Mouse (Mus musculus) hindbrain, embryonic 10.5 days (tissue): ENCODE results near the gene Zfp36l1. TPM values are rescaled to one million over a fixed set of nuclear protein-coding genes. Genes with fewer than 3 reads are reported as not detected.
A peak's percentile ranks its signal among the peaks of the same experiment; 100 is the strongest.
"Not testable (repeated sequence)": the region's sequence is repeated elsewhere in the genome, so short reads cannot be mapped to it uniquely, and the experiment has no call there.

Experiments used
- DNase-seq: peaks from one replicate; pipeline ENCODE4 v3.0.0-alpha.2; 2017; ENCODE audit warnings: low spot score
- H3K27ac ChIP-seq: fragments of 300-500 bp; sonication (generic); 2 replicates; pipeline ENCODE4 v1.5.1; 2016; ENCODE audit warnings: mild to moderate bottlenecking, moderate library complexity
- H3K27me3 ChIP-seq: fragments of 300-500 bp; sonication (generic); 2 replicates; pipeline ENCODE4 v1.6.1; 2016; ENCODE audit warnings: mild to moderate bottlenecking; ENCODE audit not compliant: poor library complexity, insufficient read depth, severe bottlenecking
- H3K36me3 ChIP-seq: fragments of 300-500 bp; sonication (generic); 2 replicates; pipeline ENCODE4 v1.6.1; 2016; ENCODE audit warnings: mild to moderate bottlenecking, moderate library complexity
- H3K4me1 ChIP-seq: fragments of 300-500 bp; sonication (generic); replicated peaks from 2 replicates; pipeline ENCODE4 v1.6.1; 2016; ENCODE audit warnings: mild to moderate bottlenecking
- H3K4me3 ChIP-seq: fragments of 300-500 bp; sonication (generic); 2 replicates; pipeline ENCODE4 v1.5.1; 2016; ENCODE audit warnings: mild to moderate bottlenecking, moderate library complexity
- H3K9me3 ChIP-seq: fragments of 300-500 bp; sonication (generic); 2 replicates; pipeline ENCODE4 v1.6.1; 2016; ENCODE audit warnings: mild to moderate bottlenecking, moderate library complexity
- WGBS: fragments of 180-500 bp; shearing (Covaris S2); methylation state at CpG from one replicate; pipeline ENCODE4 v1.1.7; 2016; 5-methylcytosine and 5-hydroxymethylcytosine counted together
- polyA plus RNA-seq: library from polyadenylated mRNA; unstranded; fragments of >200 nt; fragmentation: Nextera tagmentation; extraction: Ambion mirVana; gene quantifications from 2 replicates; pipeline ENCODE4 v1.2.1, GENCODE M21; 2016

Zfp36l1 gene
- polyA plus RNA-seq, 1 experiment from 2014 or later = 106 TPM

- peak overlapping the region; percentile 98 for H3K27ac ChIP-seq
- peaks cover 64% of the 10 kb centered on the region for H3K4me1 ChIP-seq
- WGBS = under 1% methylated on average over 26 of the region's 26 CpGs
- H3K4me3 ChIP-seq = peak overlapping the region; percentile 90
- DNase-seq = peak; percentile 43
- no peaks in the 10 kb centered on the region for H3K27me3 ChIP-seq
- no peaks in the 10 kb centered on the region for H3K9me3 ChIP-seq
- peaks cover 38% of the 10 kb centered on the region for H3K36me3 ChIP-seq
Measured at GRCm38 (mm10) chr12:80112071-80112660, 647 bp downstream of the Zfp36l1 start.

GRCm38 (mm10) chr12:80111131-80112070, 1.4 kb downstream of the Zfp36l1 start:
- Histone ChIP-seq H3K4me1 (peaks cover 59% of the 10 kb centered on the region), H3K4me3 (peak overlapping the region; percentile 90), H3K36me3 (peaks cover 46% of the 10 kb centered on the region), H3K27ac (peak overlapping the region; percentile 98), H3K27me3 (no peaks in the 10 kb centered on the region), H3K9me3 (no peaks in the 10 kb centered on the region)
- WGBS = under 1% methylated on average over 29 of the region's 29 CpGs
- DNase-seq = peak; percentile 57

DNA sequence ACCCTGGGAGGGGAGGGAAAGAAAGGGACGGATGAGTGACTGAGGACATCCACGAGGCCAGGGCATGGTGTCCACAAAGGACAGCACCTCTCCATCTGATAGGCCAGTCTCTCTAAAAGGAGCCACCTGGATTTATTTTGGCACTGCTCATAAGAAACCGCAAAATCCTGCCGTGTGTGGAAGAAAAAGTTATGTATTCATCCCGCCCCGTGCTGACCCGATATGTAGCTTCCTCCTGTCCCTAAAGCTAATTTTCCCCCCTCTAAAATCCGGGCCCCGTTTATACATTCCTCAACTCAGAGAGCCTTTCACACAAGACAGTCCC, 2.3 kb downstream of the Zfp36l1 start:
- Histone ChIP-seq H3K36me3 (peaks cover 48% of the 10 kb centered on the region), H3K4me3 (peak overlapping the region; percentile 90)

GRCm38 (mm10) chr12:80109753-80110545, 2.9 kb downstream of the Zfp36l1 start:
- Histone ChIP-seq H3K4me1 (peaks cover 47% of the 10 kb centered on the region), H3K4me3 (peak overlapping the region; percentile 90), H3K36me3 (peaks cover 52% of the 10 kb centered on the region), H3K27me3 (no peaks in the 10 kb centered on the region), H3K9me3 (no peaks in the 10 kb centered on the region), H3K27ac (peak overlapping the region; percentile 98)
- DNase-seq = peak; percentile 66
- 2% methylated on average over 53 of the region's 53 CpGs for WGBS

More for the DNA sequence above, 2.3 kb downstream of the Zfp36l1 start:
- Histone ChIP-seq H3K27ac (peak overlapping the region; percentile 98), H3K27me3 (no peaks in the 10 kb centered on the region), H3K9me3 (no peaks in the 10 kb centered on the region), H3K4me1 (peaks cover 50% of the 10 kb centered on the region)
- WGBS = under 1% methylated on average over 9 of the region's 9 CpGs
- DNase-seq = no peak

DNA sequence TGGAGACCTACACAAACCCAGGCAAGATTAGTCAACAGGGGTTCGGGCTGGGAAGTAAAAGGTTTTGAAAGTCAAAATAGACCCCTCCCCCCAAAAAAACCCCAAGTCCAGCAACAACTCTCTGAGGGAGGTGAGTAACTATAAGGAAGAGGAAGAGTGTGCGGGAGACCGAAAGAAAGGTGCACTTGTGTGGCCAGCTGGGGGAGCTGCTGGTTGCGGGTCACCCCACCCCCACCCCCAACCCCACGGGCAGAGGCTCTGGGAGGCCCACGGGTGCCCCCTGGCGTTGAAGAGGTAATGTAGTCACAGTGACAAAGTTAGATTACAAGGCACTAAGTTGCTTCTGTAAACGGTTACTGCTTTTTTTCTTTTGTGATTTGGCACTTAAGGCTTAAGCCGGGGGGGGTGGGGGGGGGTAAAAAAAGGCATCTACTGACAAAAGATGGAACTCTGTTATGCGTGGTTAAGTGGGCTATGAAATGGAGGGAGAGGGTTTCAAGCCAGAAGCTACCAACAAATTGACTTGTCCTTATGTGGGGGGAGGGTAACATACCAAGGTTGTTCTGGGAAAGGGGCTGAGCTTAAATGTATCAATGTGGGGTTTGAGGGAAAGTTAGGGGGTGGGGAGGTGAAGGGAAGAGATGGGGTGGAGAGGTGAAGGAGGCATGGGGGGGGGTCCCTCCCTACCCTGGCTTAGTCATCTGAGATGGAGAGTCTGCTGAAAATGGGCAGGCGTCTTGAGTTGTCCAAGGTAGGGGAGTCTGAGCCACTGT, 3.7 kb downstream of the Zfp36l1 start:
- WGBS = 9% methylated on average over 11 of the region's 11 CpGs
- peaks cover 52% of the 10 kb centered on the region for H3K36me3 ChIP-seq
- DNase-seq = peak; percentile 84
- peak overlapping the region; percentile 90 for H3K4me3 ChIP-seq
- not testable (repeated sequence) for H3K9me3 ChIP-seq, H3K27me3 ChIP-seq
- peaks cover 38% of the 10 kb centered on the region for H3K4me1 ChIP-seq
- peak overlapping the region; percentile 98 for H3K27ac ChIP-seq

GRCm38 (mm10) chr12:80106896-80107667, 5.7 kb downstream of the Zfp36l1 start:
- Histone ChIP-seq H3K27ac (no peak overlapping the region), H3K4me1 (peaks cover 41% of the 10 kb centered on the region), H3K27me3 (no peaks in the 10 kb centered on the region), H3K9me3 (no peaks in the 10 kb centered on the region), H3K4me3 (no peak overlapping the region), H3K36me3 (peaks cover 52% of the 10 kb centered on the region)
- peak; percentile 39 for DNase-seq
- WGBS = 89% methylated on average over 3 of the region's 3 CpGs

DNA sequence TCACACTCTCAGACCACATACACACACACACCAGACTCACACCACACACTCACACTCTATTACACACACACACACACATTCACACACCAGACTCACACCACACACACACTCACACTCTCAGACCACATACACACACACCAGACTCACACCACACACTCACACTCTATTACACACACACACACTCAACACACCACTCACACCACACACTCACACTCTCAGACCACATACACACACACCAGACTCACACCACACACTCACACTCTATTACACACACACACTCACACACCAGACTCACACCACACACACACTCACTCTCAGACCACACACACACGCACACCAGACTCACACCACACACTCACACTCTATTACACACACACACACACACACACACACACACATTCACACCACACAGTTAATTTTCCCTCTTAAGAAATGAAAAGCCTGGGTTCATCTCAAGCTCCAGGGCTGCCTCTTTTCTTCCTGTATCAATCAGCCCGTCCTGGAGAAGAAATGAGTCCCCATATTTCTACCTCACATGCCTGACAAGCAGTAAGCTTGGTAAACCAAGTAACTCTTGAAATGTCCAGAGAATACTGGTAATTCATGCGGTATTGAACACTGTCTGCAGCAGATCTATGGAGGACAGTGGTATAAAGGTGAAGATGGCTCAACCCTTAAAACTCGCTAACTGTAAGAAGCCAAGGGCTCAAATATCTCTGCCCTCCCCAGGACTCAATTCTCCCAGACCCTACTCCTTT, 6.5 kb downstream of the Zfp36l1 start:
- H3K36me3 ChIP-seq = peaks cover 49% of the 10 kb centered on the region
- whole genome bisulfite sequencing = 88% methylated on average over 4 of the region's 4 CpGs
- H3K27ac ChIP-seq = peak overlapping the region; percentile 16; the same call in 1 of the 2 replicates
- H3K27me3 ChIP-seq = no peaks in the 10 kb centered on the region
- H3K4me1 ChIP-seq = peaks cover 39% of the 10 kb centered on the region
- DNase-seq = no peak
- no peaks in the 10 kb centered on the region for H3K9me3 ChIP-seq
- no peak overlapping the region for H3K4me3 ChIP-seq

GRCm38 (mm10) chr12:80103521-80103973, 9.3 kb downstream of the Zfp36l1 start:
- H3K4me1 ChIP-seq = peaks cover 12% of the 10 kb centered on the region
- 63% methylated on average over 5 of the region's 5 CpGs for WGBS
- H3K27me3 ChIP-seq = no peaks in the 10 kb centered on the region
- no peak for DNase-seq
- peaks cover 23% of the 10 kb centered on the region for H3K36me3 ChIP-seq
- no peaks in the 10 kb centered on the region for H3K9me3 ChIP-seq
- H3K27ac ChIP-seq = peak overlapping the region; percentile 75
- no peak overlapping the region for H3K4me3 ChIP-seq

DNA sequence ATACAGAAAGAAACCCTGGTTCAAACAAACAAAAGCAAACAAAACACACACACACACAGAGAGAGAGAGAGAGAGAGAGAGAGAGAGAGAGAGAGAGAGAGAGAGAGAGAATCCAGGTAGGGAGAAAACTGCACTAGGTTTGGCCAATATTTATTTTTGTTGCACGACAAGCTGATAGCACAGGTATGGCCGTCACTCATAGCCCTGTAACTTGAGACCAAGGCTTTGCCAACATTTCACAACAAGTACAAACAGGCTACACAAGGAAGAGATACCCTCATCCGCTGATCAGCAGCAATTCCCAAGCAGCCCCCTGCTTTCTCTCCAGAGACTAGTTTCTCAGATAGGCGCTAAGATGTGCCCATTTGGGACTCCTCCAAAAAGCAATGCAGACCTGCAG, 9.7 kb downstream of the Zfp36l1 start:
- peak overlapping the region; percentile 75 for H3K27ac ChIP-seq
- no peak for DNase-seq
- H3K27me3 ChIP-seq = no peaks in the 10 kb centered on the region
- peaks cover 12% of the 10 kb centered on the region for H3K4me1 ChIP-seq
- no peak overlapping the region for H3K4me3 ChIP-seq
- WGBS = 72% methylated on average over 4 of the region's 4 CpGs
- H3K36me3 ChIP-seq = peaks cover 23% of the 10 kb centered on the region
- H3K9me3 ChIP-seq = no peaks in the 10 kb centered on the region

DNA sequence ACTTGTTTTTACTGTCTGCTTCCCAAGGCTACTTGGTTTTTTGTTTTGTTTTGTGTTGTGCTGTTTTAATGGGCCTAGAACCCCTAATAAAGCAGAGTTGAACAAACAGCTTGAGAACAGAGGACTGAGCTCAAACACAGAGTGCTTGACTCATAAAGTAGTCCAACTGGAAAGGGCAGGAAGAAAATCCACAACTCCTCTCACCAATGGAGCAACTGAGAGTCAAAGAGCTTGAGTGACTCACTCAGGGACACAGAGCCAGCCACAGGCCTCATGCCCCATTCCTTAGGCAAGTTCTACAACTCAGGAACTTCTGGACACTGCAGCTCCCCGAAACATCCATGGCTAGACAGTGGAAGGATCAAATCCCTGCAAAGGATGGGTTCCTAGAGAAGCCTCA, 14.0 kb downstream of the Zfp36l1 start:
- Histone ChIP-seq H3K27ac (no peak overlapping the region), H3K36me3 (no peaks in the 10 kb centered on the region), H3K4me1 (peaks cover 11% of the 10 kb centered on the region), H3K27me3 (no peaks in the 10 kb centered on the region), H3K4me3 (no peak overlapping the region), H3K9me3 (no peaks in the 10 kb centered on the region)
- DNase-seq = no peak
- WGBS = 89% methylated on average over 1 of the region's 1 CpGs

GRCm38 (mm10) chr12:80096734-80097133, 16.1 kb downstream of the Zfp36l1 start:
- no peak overlapping the region for H3K27ac ChIP-seq
- no peak overlapping the region for H3K4me3 ChIP-seq
- no peaks in the 10 kb centered on the region for H3K36me3 ChIP-seq
- 83% methylated on average over 6 of the region's 6 CpGs for WGBS
- no peaks in the 10 kb centered on the region for H3K9me3 ChIP-seq
- no peaks in the 10 kb centered on the region for H3K27me3 ChIP-seq
- H3K4me1 ChIP-seq = peaks cover 3% of the 10 kb centered on the region
- DNase-seq = no peak
